Mouse (Mus musculus) neutrophil, adult 59 days (primary cell): ENCODE data around the gene Eci2. TPM values are rescaled to one million over a fixed set of nuclear protein-coding genes. Genes with fewer than 3 reads are reported as not detected.

ENCODE experiments used
- total RNA-seq, 2 experiments: library from RNA; stranded (reverse); gene quantifications; 1 replicate in 1 of 2; 2 replicates in 1 of 2; pipeline ENCODE4 v1.2.4; 2023

Gene Eci2
- 10 to 100 TPM; 20.6 to 26.2 TPM for total RNA-seq

DNA sequence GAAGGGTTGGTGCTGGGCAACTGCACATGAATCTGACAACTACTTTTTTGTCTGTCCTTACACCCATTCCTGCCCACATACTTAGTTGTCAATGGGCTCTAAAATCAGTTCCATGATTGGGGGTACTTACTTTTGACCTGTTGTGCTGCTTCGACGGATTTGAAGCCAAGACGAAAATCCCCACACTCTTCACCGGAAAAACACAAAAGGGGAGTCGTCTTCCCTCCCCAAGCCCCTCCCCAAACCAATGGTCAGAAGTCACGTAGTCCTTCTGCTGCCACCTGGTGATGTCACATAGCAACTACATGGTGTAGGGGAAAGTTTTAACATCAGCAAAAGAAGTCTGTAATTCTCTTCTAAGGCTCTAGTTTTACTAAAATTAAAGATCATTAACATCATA, at the start of gene Eci2:
Gene Eci2 (minus strand): TSS at position 218 of the 400 bp plus-strand sequence.

DNA sequence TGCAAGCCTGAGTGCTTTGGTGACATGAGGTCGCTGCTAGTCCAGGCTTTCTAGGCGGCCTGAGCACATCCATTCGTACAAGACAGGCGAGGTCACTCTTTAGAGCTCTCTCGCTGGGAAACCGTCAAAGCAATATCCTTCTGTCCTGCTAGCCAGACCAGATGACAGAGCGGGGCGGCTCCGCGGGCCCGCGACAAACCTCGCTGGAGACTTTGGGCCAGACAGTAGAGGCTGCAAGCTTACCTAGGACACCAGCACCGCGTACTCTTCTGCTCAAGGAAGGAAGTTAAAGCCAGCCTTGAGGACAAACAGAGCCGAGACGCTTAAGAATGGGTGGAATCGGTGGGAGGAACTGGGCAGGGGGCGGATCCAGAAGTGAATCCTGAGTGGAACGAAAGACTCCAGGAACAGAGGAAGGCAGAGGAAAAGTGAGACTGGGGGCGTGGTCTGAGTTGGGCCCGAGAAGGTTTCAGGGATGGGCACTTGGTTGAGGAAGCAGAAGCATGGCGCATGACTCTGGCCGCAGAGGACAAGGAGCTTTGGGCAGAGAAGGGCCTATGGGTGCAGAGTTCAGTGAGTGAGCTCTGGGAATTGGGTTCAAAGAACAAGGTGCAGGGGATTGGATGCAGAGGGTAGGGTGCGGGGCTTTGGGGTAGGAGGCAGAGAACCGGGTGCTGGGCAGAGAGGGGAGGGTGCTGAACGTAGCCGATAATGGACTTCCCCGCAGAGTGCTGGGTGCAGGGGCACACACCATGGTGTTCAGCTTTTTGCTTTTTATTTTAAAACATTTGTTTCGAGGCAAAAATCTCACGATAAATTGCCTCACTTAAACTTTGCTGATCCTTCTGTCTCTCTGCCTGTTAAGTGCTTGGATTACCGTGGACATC, 63.1 kb downstream of the Eci2 start, which contains the start of gene Eci3:
Gene Eci3 (minus strand): TSS at position 300 of the 887 bp plus-strand sequence.

Other genes starting within 250 kb of the Eci2 start
- 10 to 100 TPM; 55.0 to 57.2 TPM for gene Prpf4b, start 151.8 kb downstream of the Eci2 start, total RNA-seq
- under 1 TPM in 1 of 2 experiments, not detected in 1; 0.20 TPM for gene Fam217a, start 102.8 kb downstream of the Eci2 start, total RNA-seq
- not detected for gene 4933417A18Rik, start 102.7 kb downstream of the Eci2 start, total RNA-seq
- gene Eci3, start 63.3 kb downstream of the Eci2 start, total RNA-seq: not detected